Mouse (Mus musculus): ENCODE results near the gene Ttll10. TPM values are rescaled to one million over a fixed set of nuclear protein-coding genes. Genes with fewer than 3 reads are reported as not detected.
A peak's percentile ranks its signal among the peaks of the same experiment; 100 is the strongest.

The Ttll10 gene
- total RNA-seq, 4 experiments from 2014 or later: 0.30 to 0.64 (median 0.44) TPM

GRCm38 (mm10) chr4:156024184-156024583 is 35.0 kb downstream of the Ttll10 start:
- DNase-seq (ENCODE audit: low spot score in 2 of 2): no peak

GRCm38 (mm10) chr4:156023520-156023919 is 35.7 kb downstream of the Ttll10 start:
- no peak for DNase-seq (ENCODE audit: low spot score in 2 of 2)

GRCm38 (mm10) chr4:156021942-156022419 is 37.2 kb downstream of the Ttll10 start:
- no peak for DNase-seq (ENCODE audit: low spot score in 2 of 2)

- DNase-seq (ENCODE audit: low spot score in 2 of 2): no peak
Measured at GRCm38 (mm10) chr4:156021381-156021780, 37.8 kb downstream of the Ttll10 start.

GRCm38 (mm10) chr4:156019771-156020170 is 39.4 kb downstream of the Ttll10 start:
- no peak for DNase-seq (ENCODE audit: low spot score in 2 of 2)

GRCm38 (mm10) chr4:156014436-156014835 is 44.8 kb downstream of the Ttll10 start:
- no peak for DNase-seq (ENCODE audit: low spot score in 2 of 2)

- DNase-seq (ENCODE audit: low spot score in 2 of 2): peak in 1 of 2 experiments; percentile 73
Measured at GRCm38 (mm10) chr4:156013637-156014036, 45.6 kb downstream of the Ttll10 start, which contains the start of gene Tnfrsf4. TSS of gene Tnfrsf4 (plus strand) at chr4:156013843.

GRCm38 (mm10) chr4:156008369-156008768 is 50.8 kb downstream of the Ttll10 start:
- DNase-seq (ENCODE audit: low spot score in 2 of 2): no peak

GRCm38 (mm10) chr4:156004109-156004508 is 55.1 kb downstream of the Ttll10 start:
- DNase-seq (ENCODE audit: low spot score in 2 of 2): no peak

- no peak for DNase-seq (ENCODE audit: low spot score in 2 of 2)
Measured at GRCm38 (mm10) chr4:155993606-155994005, 65.6 kb downstream of the Ttll10 start.

GRCm38 (mm10) chr4:155992906-155993547 is 66.2 kb downstream of the Ttll10 start:
- DNase-seq (ENCODE audit: low spot score in 2 of 2): peak; percentile 94 to 98

GRCm38 (mm10) chr4:155992241-155992905 is 66.8 kb downstream of the Ttll10 start, which contains the start of the genes B3galt6 and Sdf4:
TSS of gene B3galt6 (minus strand) at chr4:155992649.
TSS of gene Sdf4 (plus strand) at chr4:155992872.
- DNase-seq (ENCODE audit: low spot score in 2 of 2): peak; percentile 85

GRCm38 (mm10) chr4:155991908-155992230 is 67.3 kb downstream of the Ttll10 start:
- DNase-seq (ENCODE audit: low spot score in 2 of 2): peak in 1 of 2 experiments; percentile 36

- peak in 1 of 2 experiments; percentile 53 for DNase-seq (ENCODE audit: low spot score in 2 of 2)
Measured at GRCm38 (mm10) chr4:155991211-155991907, 67.9 kb downstream of the Ttll10 start.

Small RNA genes lying within 50 kb of the gene (microRNA-seq; reads per million reads assigned to microRNA genes)
- gene Mir200a (10.5 to 30.0 reads per million in 2 experiments), gene Mir200b (33.2 to 126 reads per million in 2 experiments), gene Mir429 (58.0 to 118 reads per million in 2 experiments)

Other genes starting within 250 kb of the Ttll10 start
- 10 to 100 TPM; 54.7 to 60.9 (median 57.6) TPM for gene Ccnl2, start 246.9 kb downstream of the Ttll10 start, total RNA-seq (2022)
- 100 to 1,000 TPM; 101 to 109 (median 102) TPM for gene Aurkaip1, start 228.1 kb downstream of the Ttll10 start, total RNA-seq (2022)
- 10 to 100 TPM in 1 of 4 experiments, 1 to 10 TPM in 3; 8.9 to 10.3 (median 9.3) TPM for gene Mxra8, start 219.7 kb downstream of the Ttll10 start, total RNA-seq (2022)
- 10 to 100 TPM; 81.1 to 86.5 (median 81.4) TPM for gene Dvl1, start 212.0 kb downstream of the Ttll10 start, total RNA-seq (2022)
- gene Tas1r3, start 196.1 kb downstream of the Ttll10 start, total RNA-seq (2022): under 1 TPM in 2 of 4 experiments, not detected in 2; 0.30 to 0.39 TPM
- 10 to 100 TPM; 30.1 to 48.4 (median 33.7) TPM for gene Cptp, start 190.0 kb downstream of the Ttll10 start, total RNA-seq (2022)
- 10 to 100 TPM; 26.8 to 32.6 (median 30.0) TPM for gene Ints11, start 189.9 kb downstream of the Ttll10 start, total RNA-seq (2022)
- gene Pusl1, start 167.6 kb downstream of the Ttll10 start, total RNA-seq (2022): 10 to 100 TPM; 49.0 to 65.6 (median 58.5) TPM
- gene Acap3, start 167.6 kb downstream of the Ttll10 start, total RNA-seq (2022): 100 to 1,000 TPM; 108 to 128 (median 122) TPM
- 10 to 100 TPM; 57.7 to 67.6 (median 65.2) TPM for gene Ube2j2, start 115.6 kb downstream of the Ttll10 start, total RNA-seq (2022)
- 10 to 100 TPM; 16.0 to 26.1 (median 23.8) TPM for gene C1qtnf12, start 97.1 kb downstream of the Ttll10 start, total RNA-seq (2022)
- gene B3galt6, start 66.8 kb downstream of the Ttll10 start, total RNA-seq (2022): 10 to 100 TPM in 2 of 4 experiments, 1 to 10 TPM in 2; 9.3 to 12.6 (median 10.5) TPM
- 100 to 1,000 TPM; 206 to 235 (median 221) TPM for gene Sdf4, start 66.5 kb downstream of the Ttll10 start, total RNA-seq (2022)
- 1 to 10 TPM in 3 of 4 experiments, under 1 TPM in 1; 0.91 to 3.5 (median 1.5) TPM for gene Tnfrsf4, start 45.6 kb downstream of the Ttll10 start, total RNA-seq (2022)
- gene Tnfrsf18, start 33.2 kb downstream of the Ttll10 start, total RNA-seq (2022): not detected
- gene 9430015G10Rik, start 50.6 kb upstream of the Ttll10 start, total RNA-seq (2022): 10 to 100 TPM; 28.4 to 30.7 (median 29.0) TPM
- under 1 TPM; 0.49 to 0.72 (median 0.60) TPM for gene Rnf223, start 71.1 kb upstream of the Ttll10 start, total RNA-seq (2022)
- 100 to 1,000 TPM; 117 to 126 (median 122) TPM for gene Agrn, start 138.1 kb upstream of the Ttll10 start, total RNA-seq (2022)
- gene Isg15, start 141.4 kb upstream of the Ttll10 start, total RNA-seq (2022): 1 to 10 TPM; 1.2 to 3.3 (median 2.4) TPM
- gene AW011738, start 143.9 kb upstream of the Ttll10 start, total RNA-seq (2022): 1 to 10 TPM; 5.9 to 7.5 (median 7.0) TPM
- under 1 TPM; 0.34 to 0.59 (median 0.51) TPM for gene Perm1, start 156.5 kb upstream of the Ttll10 start, total RNA-seq (2022)
- gene Plekhn1, start 175.4 kb upstream of the Ttll10 start, total RNA-seq (2022): 10 to 100 TPM; 33.2 to 40.5 (median 38.6) TPM
- 10 to 100 TPM; 64.5 to 70.3 (median 68.1) TPM for gene Noc2l, start 176.6 kb upstream of the Ttll10 start, total RNA-seq (2022)
- 1 to 10 TPM; 4.7 to 8.3 (median 7.7) TPM for gene Samd11, start 196.2 kb upstream of the Ttll10 start, total RNA-seq (2022)